Mouse (Mus musculus) heart, postnatal 4 days (tissue): Measurements from ENCODE around the gene Cavin4. TPM values are rescaled to one million over a fixed set of nuclear protein-coding genes. Genes with fewer than 3 reads are reported as not detected.
"Not testable (repeated sequence)": the region's sequence is repeated elsewhere in the genome, so short reads cannot be mapped to it uniquely, and the experiment has no call there.

Experiments
- DNase-seq: peaks from one replicate; pipeline ENCODE4 v3.0.0; 2021
- total RNA-seq, 2 experiments: library from RNA; stranded (reverse); gene quantifications; 2 replicates each; pipeline ENCODE4 v1.2.3; 2021

Cavin4 gene
- total RNA-seq, 2 experiments from 2014 or later, result 70.5 to 72.8 TPM

GRCm38 (mm10) chr4:48672915-48673314, 9.6 kb downstream of the Cavin4 start:
- no peak for DNase-seq

DNA sequence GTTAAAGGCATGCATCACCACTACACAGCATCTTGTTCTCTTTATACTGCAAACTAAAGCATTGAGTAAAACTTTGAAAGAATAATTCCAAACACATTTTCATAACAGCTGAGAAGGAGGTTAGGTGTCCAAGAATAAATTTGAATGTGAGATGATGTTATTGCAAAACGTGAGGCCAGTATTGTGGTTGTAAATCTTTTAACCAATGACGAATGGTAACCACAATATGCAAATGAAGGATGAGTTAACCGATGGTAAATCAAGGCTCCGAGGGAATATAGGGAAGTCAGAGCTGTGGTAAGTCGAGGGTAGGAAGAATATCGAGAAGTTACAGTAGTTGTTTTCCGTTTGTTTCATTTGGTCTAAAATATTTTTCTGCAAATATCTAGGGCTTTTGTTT, 11.1 kb downstream of the Cavin4 start:
- no peak for DNase-seq

DNA sequence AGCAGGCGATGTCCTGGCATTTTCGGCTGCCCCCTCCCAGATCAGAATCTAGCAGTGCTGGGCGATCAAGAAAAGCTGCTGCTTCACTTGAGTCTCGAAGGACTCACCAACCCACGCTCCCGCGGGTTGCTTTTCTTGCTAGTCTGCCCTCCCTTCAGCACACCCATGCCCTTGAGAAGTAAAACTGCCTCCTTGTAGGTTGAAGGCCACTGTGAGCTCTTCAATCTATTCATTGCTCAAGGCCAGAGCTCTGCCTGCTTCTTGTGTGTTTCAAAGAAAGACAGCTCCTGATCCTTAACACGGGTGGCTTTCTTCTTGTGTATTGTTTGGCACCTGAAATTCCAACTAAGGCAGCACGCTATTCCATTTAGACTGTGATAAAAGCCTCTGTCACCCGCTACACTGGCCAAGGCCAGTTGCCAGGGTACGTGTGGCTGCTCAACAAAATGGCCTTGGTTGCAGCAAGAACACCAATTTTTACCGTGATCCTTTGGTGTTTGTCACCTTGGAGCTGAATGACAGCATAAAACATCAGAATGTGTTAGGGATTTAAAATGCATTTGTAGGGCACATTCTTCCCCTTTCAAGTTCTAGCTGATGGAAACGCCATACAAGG, 13.4 kb downstream of the Cavin4 start:
- DNase-seq, result no peak

DNA sequence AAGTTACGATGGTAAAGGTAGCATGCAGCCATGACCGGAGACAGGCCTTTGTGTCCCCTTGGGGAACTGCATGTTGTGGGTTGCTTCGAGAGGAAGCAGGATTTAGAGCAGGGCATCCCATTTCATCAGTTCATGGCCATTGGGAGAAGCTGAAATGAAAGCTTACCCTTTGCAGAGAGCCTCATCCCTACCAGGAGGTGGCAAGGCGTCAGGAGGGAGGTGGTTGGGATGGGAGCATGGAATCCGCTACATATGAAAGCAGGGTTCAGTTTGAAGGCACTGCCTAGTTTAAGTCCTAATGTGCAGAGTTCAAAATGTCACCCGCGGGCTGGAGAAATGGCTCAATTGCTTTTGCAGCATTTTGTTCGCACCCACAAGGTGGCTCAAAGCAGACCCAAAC, 14.0 kb downstream of the Cavin4 start:
- no peak for DNase-seq

- no peak for DNase-seq
Observed at GRCm38 (mm10) chr4:48677812-48678211, 14.5 kb downstream of the Cavin4 start.

GRCm38 (mm10) chr4:48678793-48679192, 15.5 kb downstream of the Cavin4 start:
- no peak for DNase-seq

- DNase-seq, result not testable (repeated sequence)
Observed at GRCm38 (mm10) chr4:48679728-48680127, 16.4 kb downstream of the Cavin4 start.

- DNase-seq, result no peak
Observed at GRCm38 (mm10) chr4:48680214-48680613, 16.9 kb downstream of the Cavin4 start.

DNA sequence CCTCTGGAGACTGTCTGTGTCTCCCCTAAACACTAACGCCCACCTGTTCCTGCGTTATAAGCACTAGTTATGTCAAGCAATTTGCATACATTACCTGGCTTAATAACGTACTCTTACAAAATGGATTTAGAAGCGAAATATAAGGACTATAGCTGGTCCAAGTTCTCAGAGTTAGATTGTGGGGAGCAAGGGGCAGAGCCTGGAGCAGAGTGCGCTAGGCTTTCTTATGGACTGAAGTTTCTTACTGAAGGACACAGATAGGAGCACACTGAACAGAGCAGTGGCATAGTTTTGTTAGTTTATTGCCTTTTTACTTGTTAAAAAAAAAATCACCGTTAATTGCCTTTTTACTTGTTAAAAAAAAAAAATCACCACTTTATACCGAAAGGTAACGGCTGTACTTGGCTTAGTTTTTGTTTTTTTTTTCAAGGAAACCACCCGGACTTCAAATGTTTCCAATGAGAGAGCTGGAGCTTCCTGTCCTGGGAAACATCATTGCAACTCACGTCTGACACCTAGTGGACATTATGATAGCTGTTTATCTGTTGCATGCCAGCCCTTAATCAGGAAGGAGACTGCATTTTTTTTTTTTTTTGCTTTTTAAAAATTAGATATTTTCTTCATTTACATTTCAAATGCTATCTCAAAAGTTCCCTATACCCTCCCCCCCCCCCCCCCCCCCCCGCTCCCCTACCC, 17.5 kb downstream of the Cavin4 start:
- DNase-seq, result peak; percentile 58

DNA sequence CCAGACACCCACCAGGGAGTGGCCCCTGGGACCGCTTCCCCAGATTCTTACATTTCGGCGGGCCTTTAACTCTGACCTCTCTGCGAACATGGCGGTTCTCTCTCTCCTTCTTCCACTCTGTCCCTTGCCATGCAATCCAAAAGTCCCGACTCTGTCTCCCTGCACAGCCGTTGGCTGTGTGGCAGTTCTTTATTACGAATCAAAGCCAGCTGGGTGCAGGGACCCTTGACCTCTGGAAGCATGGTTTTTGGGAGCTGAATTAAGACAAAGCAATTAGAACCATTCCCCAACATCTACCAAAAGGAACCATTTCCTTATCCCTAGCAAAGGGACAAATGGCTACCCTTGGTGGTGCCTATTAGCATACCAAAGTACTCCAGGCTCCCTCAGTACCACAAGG, 19.8 kb downstream of the Cavin4 start:
- no peak for DNase-seq

DNA sequence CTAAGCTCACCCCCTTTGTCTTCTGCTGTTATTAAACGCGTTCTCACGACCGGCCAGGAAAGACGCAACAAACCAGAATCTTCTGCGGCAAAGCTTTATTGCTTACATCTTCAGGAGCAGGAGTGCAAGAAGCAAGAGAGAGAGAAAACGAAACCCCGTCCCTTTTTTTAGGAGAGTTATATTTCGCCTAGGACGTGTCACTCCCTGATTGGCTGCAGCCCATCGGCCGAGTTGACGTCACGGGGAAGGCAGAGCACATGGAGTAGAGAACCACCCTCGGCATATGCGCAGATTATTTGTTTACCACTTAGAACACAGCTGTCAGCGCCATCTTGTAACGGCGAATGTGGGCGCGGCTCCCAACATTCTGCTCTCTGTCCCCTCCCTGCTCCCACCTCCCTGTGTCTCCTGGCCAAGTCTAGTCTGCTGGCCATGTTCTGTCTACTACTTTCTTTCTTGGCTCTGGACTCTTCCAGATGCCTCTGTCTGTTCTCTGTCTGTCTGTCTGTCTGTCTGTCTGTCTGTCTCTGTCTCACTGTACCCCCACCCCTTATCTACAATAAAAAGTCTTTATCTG, 20.4 kb downstream of the Cavin4 start:
- DNase-seq, result not testable (repeated sequence)

- no peak for DNase-seq
Observed at GRCm38 (mm10) chr4:48684593-48685187, 21.4 kb downstream of the Cavin4 start.

- DNase-seq, result no peak
Observed at GRCm38 (mm10) chr4:48688148-48688547, 24.8 kb downstream of the Cavin4 start.

DNA sequence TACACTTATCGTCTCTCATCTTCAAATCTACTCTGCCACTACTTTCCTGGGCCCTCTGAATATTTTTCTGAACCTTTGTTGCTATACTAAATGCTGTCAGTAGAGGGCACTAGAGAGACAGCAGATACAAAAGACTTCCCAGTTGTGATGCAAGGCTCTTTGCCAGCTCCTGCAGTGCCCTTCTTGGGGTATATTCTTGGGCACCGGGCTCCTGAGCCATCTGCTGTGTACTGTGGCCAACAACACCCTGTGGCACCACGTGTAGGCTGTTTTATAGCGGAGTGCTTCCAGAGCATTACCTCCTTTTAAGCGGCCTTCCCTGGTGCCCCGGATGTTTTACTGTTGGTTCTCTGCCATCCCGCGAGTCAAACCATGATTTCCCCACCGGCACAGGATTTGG, 27.3 kb downstream of the Cavin4 start:
- DNase-seq, result peak; percentile 52

- DNase-seq, result peak; percentile 71
Observed at GRCm38 (mm10) chr4:48691793-48692437, 28.6 kb downstream of the Cavin4 start.

DNA sequence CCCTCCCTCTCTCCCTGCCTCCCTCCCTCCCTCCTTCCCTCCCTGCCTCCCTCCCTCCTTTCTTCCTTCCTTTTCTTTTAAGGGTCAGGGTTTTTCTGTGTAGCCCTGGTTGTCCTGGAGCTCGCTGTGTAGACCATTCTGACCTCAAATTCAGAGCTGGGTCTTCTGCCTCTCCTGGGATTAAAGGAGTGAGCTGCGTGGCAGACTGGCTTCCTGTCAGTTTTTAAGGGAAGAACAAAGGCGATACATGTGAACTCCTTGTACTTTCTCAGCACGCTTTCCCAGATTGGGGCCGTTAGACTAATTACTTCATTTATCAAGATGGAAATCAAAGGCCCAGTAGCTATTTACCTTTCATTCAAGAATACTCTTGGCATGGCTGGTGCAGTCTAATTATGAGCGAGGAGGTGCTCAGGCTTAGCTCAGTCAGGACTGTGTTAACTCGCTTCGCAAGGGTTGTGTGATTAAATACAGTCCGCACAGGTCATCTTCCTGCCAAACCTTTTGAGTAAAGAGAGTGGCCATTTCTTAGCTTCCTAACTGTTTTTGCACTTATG, 29.5 kb downstream of the Cavin4 start:
- DNase-seq, result no peak

DNA sequence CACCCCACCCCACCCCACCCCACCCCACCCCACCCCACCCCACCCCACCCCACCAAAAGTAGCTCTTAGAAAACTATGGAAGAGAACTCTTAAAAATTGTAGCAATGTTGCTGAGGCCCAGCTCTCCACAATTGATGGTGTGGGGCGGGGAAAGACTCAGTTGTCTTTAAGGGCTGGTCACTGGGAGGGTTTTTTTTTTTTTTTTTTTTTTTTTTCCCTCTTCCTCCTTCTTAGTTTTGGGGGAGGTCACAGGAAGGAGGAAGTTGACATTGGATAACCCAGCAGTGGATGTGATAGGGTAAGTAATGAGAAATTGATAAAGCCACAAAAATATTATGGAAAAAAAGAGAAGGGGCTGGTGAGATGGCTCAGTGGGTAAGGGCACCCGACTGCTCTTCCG, 33.4 kb downstream of the Cavin4 start:
- no peak for DNase-seq

DNA sequence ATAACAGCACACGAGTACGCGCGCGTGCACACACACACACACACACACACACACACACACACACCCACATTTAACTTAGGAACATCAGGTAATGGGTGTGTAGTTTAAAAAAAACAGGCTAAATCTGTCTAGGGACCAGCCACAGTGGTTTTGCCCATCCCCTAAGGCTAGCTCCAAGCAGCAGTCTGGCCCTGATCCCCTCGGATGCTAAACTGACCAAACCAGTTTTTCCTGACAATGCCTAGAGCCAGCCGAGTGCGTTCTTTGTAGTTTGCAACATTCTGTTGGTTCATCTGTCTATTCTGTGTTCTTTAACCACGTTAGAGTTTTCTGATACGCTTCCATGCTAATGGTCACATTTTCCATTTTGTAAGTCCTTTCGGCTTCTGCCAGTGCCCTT, 34.0 kb downstream of the Cavin4 start:
- DNase-seq, result no peak

GRCm38 (mm10) chr4:48715865-48716650, 52.7 kb downstream of the Cavin4 start:
- no peak for DNase-seq

- no peak for DNase-seq
Observed at GRCm38 (mm10) chr4:48716817-48717216, 53.5 kb downstream of the Cavin4 start.
